Mouse (Mus musculus): ENCODE results near the gene Dennd5b. TPM values are rescaled to one million over a fixed set of nuclear protein-coding genes. Genes with fewer than 3 reads are reported as not detected.

Gene Dennd5b
- total RNA-seq, 4 experiments from 2014 or later, result 6.8 to 8.8 (median 7.2) TPM

DNA sequence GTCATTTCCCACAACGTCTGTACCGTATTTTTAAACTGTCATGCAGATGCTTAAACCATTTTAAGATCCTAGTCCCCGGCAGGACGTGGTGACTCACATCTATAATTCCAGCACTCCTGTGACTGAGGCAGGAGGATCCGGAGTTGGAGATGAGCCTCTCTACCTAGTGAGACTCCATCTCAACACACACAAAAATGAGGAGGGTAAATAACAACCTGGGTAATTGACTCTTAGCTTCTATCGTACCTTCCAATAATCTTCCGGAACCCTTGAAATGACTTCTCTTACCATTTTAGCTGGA lies 413 bp upstream of the Dennd5b start:
- DNase-seq (ENCODE audit: low spot score in 2 of 2), result no peak

GRCm38 (mm10) chr6:149100174-149101075 lies 1.1 kb downstream of the Dennd5b start:
- DNase-seq (ENCODE audit: low spot score in 2 of 2), result peak; percentile 13 to 30

- no peak for DNase-seq (ENCODE audit: low spot score in 2 of 2)
Measured at GRCm38 (mm10) chr6:149098993-149099392, 2.5 kb downstream of the Dennd5b start.

- DNase-seq (ENCODE audit: low spot score in 2 of 2), result no peak
Measured at GRCm38 (mm10) chr6:149097276-149097675, 4.2 kb downstream of the Dennd5b start.

DNA sequence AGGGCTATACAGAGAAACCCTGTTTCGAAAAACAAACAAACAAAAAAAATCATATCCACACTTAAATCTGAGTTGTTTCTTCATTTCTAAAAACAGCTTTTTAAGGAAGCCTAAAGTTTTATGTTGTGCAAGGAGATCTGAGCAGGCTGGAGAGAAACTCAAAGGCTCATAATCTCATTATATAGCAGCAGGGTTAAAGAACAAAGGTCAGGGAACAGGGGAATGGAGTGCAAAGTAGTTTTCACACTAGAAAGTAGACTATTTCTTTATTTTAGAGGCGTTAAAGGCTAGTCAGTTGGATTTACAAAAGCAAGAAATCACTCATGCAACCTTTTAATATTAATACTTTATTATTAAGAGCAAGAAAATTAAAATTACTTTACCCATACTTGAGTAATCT lies 5.2 kb downstream of the Dennd5b start:
- no peak for DNase-seq (ENCODE audit: low spot score in 2 of 2)

GRCm38 (mm10) chr6:149095389-149095788 lies 6.1 kb downstream of the Dennd5b start:
- DNase-seq (ENCODE audit: low spot score in 2 of 2), result no peak

GRCm38 (mm10) chr6:149094555-149094954 lies 6.9 kb downstream of the Dennd5b start:
- no peak for DNase-seq (ENCODE audit: low spot score in 2 of 2)

GRCm38 (mm10) chr6:149093465-149093864 lies 8.0 kb downstream of the Dennd5b start:
- no peak for DNase-seq (ENCODE audit: low spot score in 2 of 2)

DNA sequence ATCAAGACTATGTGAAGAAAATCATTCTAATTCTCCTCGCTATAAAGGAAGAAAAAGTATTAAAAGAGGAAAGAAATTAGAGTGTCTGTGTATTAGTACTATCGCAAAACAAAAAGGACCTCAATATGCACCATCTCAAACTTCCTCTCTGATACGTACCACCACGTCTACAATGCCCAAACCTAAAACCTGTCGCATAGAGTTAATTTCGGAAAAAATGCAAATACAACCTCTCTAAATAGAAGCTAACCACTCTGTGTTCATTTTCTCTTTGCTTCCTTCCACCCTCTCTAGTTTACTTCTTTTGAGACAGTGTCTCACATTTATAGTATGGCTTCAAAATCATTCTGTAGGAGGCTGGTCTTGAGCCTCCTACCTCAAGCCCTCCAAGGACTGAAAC lies 9.1 kb downstream of the Dennd5b start:
- DNase-seq (ENCODE audit: low spot score in 2 of 2), result no peak

DNA sequence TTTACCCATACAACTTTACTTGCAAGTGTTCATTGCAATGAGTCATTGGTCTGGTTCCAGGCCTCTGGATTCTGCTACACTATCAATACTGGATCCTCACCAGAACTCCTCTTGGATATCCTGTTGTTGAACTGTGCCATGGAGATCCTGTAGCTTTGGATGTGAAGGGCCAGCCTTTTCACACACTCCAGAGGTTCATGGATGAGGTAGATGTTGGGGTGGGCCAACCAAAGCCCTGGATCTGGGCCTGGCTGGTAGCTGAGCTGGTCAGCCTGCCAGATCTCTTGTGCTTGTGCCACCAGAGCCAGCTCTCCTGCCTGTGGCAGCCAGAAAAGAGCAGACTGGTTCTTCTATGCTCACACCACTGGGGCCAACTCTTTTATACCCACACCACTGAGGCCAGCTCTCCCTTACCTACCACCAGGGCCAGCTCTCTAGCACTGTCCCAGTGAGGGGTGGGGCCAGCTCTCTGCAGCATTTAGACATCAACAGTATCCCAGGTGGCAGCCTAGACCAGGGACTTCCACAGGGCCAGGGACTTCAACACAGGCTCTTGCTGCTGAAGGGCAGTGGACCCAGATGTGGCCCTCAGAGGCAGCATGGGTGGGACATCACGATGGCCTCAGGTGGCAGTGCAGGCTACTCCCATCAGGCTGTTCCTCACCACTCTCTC lies 24.2 kb downstream of the Dennd5b start:
- no peak for DNase-seq (ENCODE audit: low spot score in 2 of 2)

GRCm38 (mm10) chr6:149073854-149074253 lies 27.6 kb downstream of the Dennd5b start:
- DNase-seq (ENCODE audit: low spot score in 2 of 2), result no peak

DNA sequence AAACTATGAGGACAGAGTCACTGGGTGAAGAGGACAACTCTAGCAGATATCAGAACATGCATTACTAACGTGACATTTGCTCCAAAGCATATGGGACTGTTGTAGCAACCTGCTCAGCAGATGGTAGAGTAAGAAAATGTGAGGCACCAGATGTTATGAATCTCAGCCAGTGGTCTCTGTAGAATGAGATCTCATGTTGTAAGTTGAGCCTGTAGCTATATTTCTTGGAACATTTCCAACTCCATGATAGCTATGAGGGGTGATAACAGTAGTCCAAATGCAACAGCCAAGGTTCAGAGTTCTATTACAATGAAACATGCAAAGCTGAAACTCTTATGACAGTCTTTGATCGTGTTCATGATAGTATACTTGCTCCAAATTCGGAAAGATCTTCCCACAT lies 28.6 kb downstream of the Dennd5b start:
- no peak for DNase-seq (ENCODE audit: low spot score in 2 of 2)

GRCm38 (mm10) chr6:149070592-149071124 lies 30.8 kb downstream of the Dennd5b start:
- DNase-seq (ENCODE audit: low spot score in 2 of 2), result no peak

- no peak for DNase-seq (ENCODE audit: low spot score in 2 of 2)
Measured at GRCm38 (mm10) chr6:149063382-149063781, 38.1 kb downstream of the Dennd5b start.

- DNase-seq (ENCODE audit: low spot score in 2 of 2), result no peak
Measured at GRCm38 (mm10) chr6:149060670-149061387, 40.7 kb downstream of the Dennd5b start.

- no peak for DNase-seq (ENCODE audit: low spot score in 2 of 2)
Measured at GRCm38 (mm10) chr6:149057947-149058391, 43.5 kb downstream of the Dennd5b start.

DNA sequence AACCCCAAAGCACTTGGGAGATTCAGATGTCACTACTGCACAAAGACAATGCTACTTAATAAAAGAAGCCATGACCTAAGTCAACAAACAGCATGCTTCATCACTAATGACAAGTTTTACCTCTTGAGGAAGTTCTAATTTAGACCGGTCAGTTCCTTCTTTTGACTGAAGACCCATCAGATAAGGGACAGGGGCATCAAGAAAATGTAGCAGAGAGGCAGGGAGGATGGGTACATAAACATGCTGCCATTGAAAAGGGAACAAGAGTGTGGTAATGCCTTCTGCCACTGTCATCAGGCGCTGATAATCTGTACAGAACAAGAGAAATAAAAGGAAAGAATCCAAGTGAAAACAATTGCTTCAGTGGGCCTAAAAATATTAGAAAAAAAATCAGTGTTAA lies 46.7 kb downstream of the Dennd5b start:
- no peak for DNase-seq (ENCODE audit: low spot score in 2 of 2)

- no peak for DNase-seq (ENCODE audit: low spot score in 2 of 2)
Measured at GRCm38 (mm10) chr6:149050978-149051723, 50.3 kb downstream of the Dennd5b start.

- DNase-seq (ENCODE audit: low spot score in 2 of 2), result no peak
Measured at GRCm38 (mm10) chr6:149040099-149040498, 61.4 kb downstream of the Dennd5b start.

GRCm38 (mm10) chr6:149032198-149032597 lies 69.3 kb downstream of the Dennd5b start:
- no peak for DNase-seq (ENCODE audit: low spot score in 2 of 2)

DNA sequence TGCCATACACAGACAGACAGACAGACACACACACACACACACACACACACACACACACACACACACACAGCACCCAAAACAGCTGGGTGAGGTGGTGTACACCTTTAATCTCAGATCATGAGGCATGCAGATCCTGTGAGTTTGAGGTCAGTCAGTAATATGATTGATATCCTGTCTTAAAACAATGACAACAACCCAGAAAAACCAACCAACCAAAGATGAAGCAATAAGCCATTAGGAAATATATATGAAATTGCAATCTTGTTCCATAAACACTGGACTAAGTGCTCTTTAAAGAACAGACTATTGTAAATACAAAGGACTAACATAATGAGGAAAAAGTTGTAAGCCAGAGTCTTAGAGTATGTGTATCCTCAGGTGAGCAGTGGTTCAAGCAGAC lies 70.1 kb downstream of the Dennd5b start:
- DNase-seq (ENCODE audit: low spot score in 2 of 2), result no peak

Data from gastrocnemius, adult 8-10 months (tissue).